Mouse (Mus musculus): Measurements from ENCODE around the gene Mef2d. TPM values are rescaled to one million over a fixed set of nuclear protein-coding genes. Genes with fewer than 3 reads are reported as not detected.

The Mef2d gene
- total RNA-seq, 2 experiments from 2014 or later = 174 to 196 TPM

- no peak for DNase-seq (ENCODE audit: low spot score)
Measured at GRCm38 (mm10) chr3:88207451-88208100, 65.4 kb downstream of the Mef2d start.

- DNase-seq (ENCODE audit: low spot score) = no peak
Measured at GRCm38 (mm10) chr3:88208226-88208720, 66.1 kb downstream of the Mef2d start.

DNA sequence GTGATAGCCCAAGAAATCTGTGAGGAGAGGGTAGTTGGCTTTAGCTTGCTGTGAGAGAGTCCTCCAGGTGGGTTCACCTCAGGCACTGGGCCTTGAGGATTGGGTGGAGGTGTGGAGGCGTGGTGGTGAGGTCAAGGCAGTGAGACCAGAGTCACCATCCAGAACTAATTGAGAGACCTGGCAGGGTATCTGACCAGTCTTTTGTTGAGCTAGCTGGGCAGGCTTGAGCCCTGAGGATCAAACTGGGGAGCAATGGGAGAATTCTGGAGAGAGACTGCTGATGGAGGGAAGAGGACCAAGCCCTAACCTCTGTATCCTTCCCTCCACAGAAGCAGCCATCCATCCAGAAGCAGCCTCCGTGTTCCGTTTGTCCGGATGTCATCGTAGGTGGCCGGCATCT is 67.1 kb downstream of the Mef2d start:
- DNase-seq (ENCODE audit: low spot score) = no peak

DNA sequence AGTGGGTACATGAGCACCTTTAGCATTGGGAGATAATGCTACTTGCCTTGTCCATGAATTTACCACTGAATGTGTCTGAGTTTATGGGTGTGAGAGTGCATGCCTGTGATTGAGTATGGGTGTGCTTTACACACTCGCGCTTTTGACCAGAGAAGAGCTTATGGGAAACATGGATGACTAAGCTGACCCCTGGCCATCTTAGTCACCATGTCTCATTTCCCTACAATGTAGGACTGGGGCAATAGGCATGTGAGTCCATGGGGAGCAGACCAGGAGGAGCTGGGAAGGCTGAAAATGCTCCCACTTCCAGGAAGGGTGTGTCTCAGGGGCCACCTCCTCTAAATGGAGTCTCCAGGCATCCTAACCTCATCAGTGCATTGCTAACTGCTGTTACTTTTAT is 67.9 kb downstream of the Mef2d start:
- DNase-seq (ENCODE audit: low spot score) = no peak

- no peak for DNase-seq (ENCODE audit: low spot score)
Measured at GRCm38 (mm10) chr3:88210918-88211317, 68.7 kb downstream of the Mef2d start.

GRCm38 (mm10) chr3:88212356-88212755 is 70.2 kb downstream of the Mef2d start:
- DNase-seq (ENCODE audit: low spot score) = no peak

DNA sequence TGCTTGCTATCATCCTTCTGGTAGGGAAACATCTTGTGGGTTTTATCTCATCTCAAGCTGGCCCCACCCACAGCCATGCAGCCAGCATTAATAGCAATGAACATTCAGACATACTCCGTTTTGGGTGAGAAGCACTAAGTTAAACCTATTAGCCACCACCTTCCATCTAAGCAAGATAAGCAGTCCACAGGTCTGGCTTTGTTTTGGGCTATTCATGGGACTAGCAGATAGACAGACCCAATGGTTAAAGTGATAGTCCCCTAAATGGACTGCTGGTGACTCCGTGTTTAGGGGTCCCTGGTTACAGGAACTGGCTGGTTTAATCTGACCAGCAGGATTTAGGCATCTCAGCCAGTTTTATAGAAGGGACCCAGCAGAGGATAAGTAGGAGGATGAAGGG is 70.8 kb downstream of the Mef2d start:
- no peak for DNase-seq (ENCODE audit: low spot score)

DNA sequence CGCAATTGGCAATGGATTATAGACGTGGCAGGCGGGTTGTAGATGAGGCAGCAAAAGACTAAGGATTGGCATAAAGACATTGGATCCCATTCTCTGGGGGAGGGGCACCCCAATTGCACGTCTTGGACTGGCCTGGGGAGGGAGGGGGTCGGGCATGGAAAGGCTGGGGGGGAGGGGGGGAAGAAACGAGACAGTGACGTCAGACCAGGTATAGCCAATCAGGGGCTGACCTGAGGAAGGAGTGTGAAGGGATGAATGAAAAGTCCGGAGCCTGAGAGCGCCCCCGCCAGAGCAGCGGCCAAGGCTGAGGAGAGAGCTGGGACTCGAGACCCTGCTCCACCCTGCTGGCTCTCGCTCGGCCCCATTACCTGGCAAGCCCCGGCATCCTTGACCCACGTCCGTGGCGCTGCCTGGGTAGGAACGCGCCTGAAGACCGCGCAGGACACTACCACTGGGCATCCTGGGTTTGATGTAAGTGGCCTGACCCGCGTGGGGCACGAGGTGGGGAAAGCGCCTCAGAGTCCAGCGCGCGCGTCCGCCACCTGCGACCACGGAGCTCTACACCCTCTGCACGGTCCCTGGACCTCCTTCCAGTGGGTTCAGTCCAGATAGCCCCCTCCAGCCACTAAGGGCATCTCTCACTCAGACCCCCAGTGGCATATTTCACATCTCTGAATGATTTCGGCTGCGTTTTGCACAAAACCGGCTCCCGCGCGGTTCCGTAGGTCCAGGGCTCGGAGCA is 72.2 kb downstream of the Mef2d start:
- no peak for DNase-seq (ENCODE audit: low spot score)

- no peak for DNase-seq (ENCODE audit: low spot score)
Measured at GRCm38 (mm10) chr3:88214971-88215552, 72.9 kb downstream of the Mef2d start.

DNA sequence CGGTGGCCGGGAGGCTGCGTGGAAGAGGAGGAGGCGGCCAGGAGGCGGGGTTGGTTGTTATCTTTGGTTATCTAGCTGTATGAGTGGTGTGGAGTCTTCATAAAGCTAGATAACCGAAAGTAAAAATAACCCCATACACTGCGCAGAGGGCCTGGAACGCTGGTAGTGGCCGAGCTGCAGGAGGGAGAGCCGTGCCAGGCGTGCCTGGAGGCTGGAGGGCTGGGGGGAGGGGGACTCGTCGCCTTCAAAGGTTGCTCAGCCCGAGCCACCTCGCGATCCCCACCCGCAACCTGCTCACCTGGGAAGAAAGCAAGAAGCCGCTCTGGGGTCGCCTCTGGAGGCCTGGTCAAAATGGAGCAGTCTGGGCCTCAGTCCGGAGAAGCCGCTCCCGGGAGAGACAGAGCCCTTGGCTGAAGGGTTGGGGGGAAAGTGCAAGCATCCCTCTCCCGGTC is 73.4 kb downstream of the Mef2d start:
- no peak for DNase-seq (ENCODE audit: low spot score)

- DNase-seq (ENCODE audit: low spot score) = no peak
Measured at GRCm38 (mm10) chr3:88216116-88216515, 73.9 kb downstream of the Mef2d start.

DNA sequence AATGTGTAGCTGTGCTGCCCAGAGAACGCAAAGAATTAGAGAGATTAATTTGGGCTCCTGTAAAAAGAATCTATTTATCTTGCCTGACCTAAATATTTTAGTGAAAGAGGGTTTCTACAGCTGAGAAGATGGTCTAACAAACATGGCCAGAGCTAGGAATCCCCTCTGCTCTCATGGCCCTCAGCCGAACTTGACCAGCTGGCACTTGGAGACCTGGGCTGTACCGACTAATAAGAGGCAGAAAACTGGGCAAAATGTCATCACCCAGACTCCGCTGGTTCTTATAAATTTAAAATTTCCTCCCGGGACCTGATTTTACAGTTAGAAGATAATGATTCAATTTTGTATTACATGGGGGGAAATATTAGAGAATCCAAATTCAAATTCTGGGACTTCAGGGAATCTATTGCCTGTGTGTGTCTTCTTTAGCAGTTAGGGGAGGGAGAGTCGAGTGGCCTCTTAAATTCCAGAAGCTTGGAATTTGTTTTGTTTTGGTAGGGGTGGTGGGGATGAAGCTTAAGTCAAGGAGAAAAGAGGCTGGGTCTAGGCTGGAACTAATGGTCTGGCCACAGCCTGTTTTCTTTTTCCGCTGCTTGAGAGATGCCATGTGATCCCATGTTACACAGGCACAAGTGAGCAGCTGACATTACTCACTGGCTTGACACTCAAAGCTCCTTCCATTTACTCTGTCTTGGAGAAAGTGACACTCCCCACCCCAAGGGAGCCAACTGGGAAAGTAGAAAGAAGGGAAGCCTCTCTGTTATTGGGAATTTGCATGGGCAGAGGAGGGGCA is 74.6 kb downstream of the Mef2d start:
- no peak for DNase-seq (ENCODE audit: low spot score)

DNA sequence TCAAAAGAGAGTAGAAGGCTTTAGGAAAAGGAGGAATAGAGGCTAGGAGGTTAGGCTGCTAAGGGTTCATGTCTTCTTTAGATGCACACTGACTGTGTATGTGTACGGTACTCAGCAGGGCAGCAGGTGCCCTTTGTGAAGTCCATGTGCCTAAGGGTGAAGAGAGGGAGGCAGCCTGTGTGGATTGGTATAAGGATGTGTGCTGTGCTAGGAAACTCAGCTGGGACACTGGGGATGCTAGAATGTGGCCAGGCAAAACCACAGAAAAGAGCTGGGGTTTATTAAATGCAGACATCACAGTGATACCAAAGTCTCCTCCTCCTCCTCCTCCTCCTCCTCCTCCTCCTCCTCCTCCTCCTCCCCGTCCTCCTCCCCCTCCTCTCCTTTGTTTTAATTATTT is 75.5 kb downstream of the Mef2d start:
- DNase-seq (ENCODE audit: low spot score) = no peak

DNA sequence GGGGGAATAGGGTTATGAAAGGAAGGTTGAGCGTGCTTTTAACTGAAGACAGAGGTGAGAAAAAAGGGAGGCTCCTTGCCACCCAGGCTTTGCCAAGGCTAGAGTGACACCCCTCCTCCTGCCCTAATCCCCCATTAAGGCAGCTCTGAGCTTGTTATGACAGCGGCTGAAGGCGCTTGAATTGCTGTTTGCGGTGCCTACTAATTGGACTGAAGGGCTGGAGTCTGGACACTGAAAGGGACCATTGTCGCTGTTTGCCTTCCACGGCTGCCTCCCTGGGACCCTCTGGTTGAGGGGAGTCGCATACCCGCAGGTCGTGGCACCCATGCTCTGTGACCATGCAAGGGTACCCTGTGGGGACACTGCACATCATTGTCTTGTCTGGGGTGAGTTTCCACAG is 77.8 kb downstream of the Mef2d start:
- no peak for DNase-seq (ENCODE audit: low spot score)

DNA sequence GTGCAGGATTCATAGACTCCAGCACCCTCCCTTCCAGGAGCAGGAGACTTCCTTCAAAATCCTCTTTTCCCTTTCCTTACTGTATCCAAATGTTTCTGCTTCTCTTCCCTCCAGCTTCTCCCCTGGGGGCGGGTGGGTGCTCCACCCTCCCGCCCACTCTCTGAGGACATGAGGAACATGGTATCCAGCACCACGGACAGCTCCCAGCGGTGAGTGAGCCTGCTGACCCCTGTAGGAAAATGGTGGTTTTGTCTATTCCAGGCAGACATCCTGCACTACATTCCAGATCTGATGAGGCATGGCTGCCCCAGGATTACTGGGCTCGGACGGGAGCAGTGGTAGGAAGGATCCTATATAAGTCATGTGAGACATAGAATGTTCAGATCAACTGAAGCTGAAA is 78.7 kb downstream of the Mef2d start:
- DNase-seq (ENCODE audit: low spot score) = peak; percentile 41

Small RNA genes within 50 kb of the gene (microRNA-seq; reads per million reads assigned to microRNA genes)
- gene Gm25641 (not detected), gene Mir3093 (not detected), gene Mir9-1 (not detected)

Other genes starting within 250 kb of the Mef2d start
- 100 to 1,000 TPM; 219 to 232 TPM for gene Hdgf, start 236.1 kb upstream of the Mef2d start, total RNA-seq (2021)
- gene Mrpl24, start 222.9 kb upstream of the Mef2d start, total RNA-seq (2021) = 10 to 100 TPM; 42.2 to 49.1 TPM
- gene Isg20l2, start 212.1 kb upstream of the Mef2d start, total RNA-seq (2021) = 1 to 10 TPM; 6.3 to 8.1 TPM
- gene Rrnad1, start 211.7 kb upstream of the Mef2d start, total RNA-seq (2021) = 1 to 10 TPM; 3.2 to 3.4 TPM
- under 1 TPM in 1 of 2 experiments, not detected in 1; 0.57 TPM for gene Crabp2, start 193.7 kb upstream of the Mef2d start, total RNA-seq (2021)
- 10 to 100 TPM; 10.8 to 24.9 TPM for gene Nes, start 171.3 kb upstream of the Mef2d start, total RNA-seq (2021)
- not detected for gene Bcan, start 142.1 kb upstream of the Mef2d start, total RNA-seq (2021)
- gene Hapln2, start 114.8 kb upstream of the Mef2d start, total RNA-seq (2021) = not detected
- 10 to 100 TPM; 20.3 to 20.4 TPM for gene Gpatch4, start 99.3 kb upstream of the Mef2d start, total RNA-seq (2021)
- gene Naxe, start 83.9 kb upstream of the Mef2d start, total RNA-seq (2021) = 10 to 100 TPM; 49.1 to 52.6 TPM
- gene Ttc24, start 64.1 kb upstream of the Mef2d start, total RNA-seq (2021) = not detected
- under 1 TPM; 0.21 to 0.39 TPM for gene Iqgap3, start 60.4 kb upstream of the Mef2d start, total RNA-seq (2021)
- gene Rhbg, start 112.3 kb downstream of the Mef2d start, total RNA-seq (2021) = not detected
- 1 to 10 TPM in 1 of 2 experiments, under 1 TPM in 1; 1.00 to 1.3 TPM for gene Gm38392, start 144.8 kb downstream of the Mef2d start, total RNA-seq (2021)
- 1 to 10 TPM; 7.4 to 7.9 TPM for gene Tsacc, start 154.6 kb downstream of the Mef2d start, total RNA-seq (2021)
- 100 to 1,000 TPM in 1 of 2 experiments, 10 to 100 TPM in 1; 84.1 to 107 TPM for gene Cct3, start 154.7 kb downstream of the Mef2d start, total RNA-seq (2021)
- gene Glmp, start 182.7 kb downstream of the Mef2d start, total RNA-seq (2021) = 10 to 100 TPM; 41.2 to 41.8 TPM
- gene Tmem79, start 193.8 kb downstream of the Mef2d start, total RNA-seq (2021) = 1 to 10 TPM; 3.1 to 3.9 TPM
- gene Smg5, start 193.9 kb downstream of the Mef2d start, total RNA-seq (2021) = 10 to 100 TPM; 37.5 to 48.1 TPM
- gene Paqr6, start 222.2 kb downstream of the Mef2d start, total RNA-seq (2021) = under 1 TPM; 0.50 to 0.75 TPM
- not detected for gene Bglap3, start 230.4 kb downstream of the Mef2d start, total RNA-seq (2021)
- gene Bglap2, start 236.3 kb downstream of the Mef2d start, total RNA-seq (2021) = not detected
- not detected for gene Bglap, start 242.1 kb downstream of the Mef2d start, total RNA-seq (2021)